Comparison of ENCODE assay signal across 24 mouse cellular contexts in genomic region chr1:194697439-194697838, GRCm38 (mm10).
DNase-seq lines count a peak whose midpoint lies in the region; ATAC-seq and TF ChIP-seq lines count a peak whose summit lies in the region.
"Had no signal": no experiment of that assay in that cellular context is flagged by ENCODE, and none has a peak within 500 bp of the region (broad histone marks: within the 10 kb centered on the region; RNA-seq: fewer than 3 reads in every experiment).

No protein-coding gene starts in this region.

- H3K9me3 ChIP-seq in heart, postnatal 0 days (replicated peaks; ENCODE audit: control insufficient read depth, low read length), result no peaks in the 10 kb centered on the region
- H3K9me3 ChIP-seq: embryonic facial prominence, embryonic 12.5 days; heart, embryonic 15.5 days; stomach, embryonic 15.5 days had no signal

- no peaks in the 10 kb centered on the region for H3K36me3 ChIP-seq in heart, postnatal 0 days (replicated peaks; ENCODE audit: control insufficient read depth, insufficient read depth, low read length)
- H3K36me3 ChIP-seq: embryonic facial prominence, embryonic 12.5 days; heart, embryonic 15.5 days; stomach, embryonic 15.5 days had no signal

- H3K9ac ChIP-seq in heart, postnatal 0 days (replicated peaks; ENCODE audit: low read depth, low read length), result no peak overlapping the region
- H3K9ac ChIP-seq: embryonic facial prominence, embryonic 12.5 days; heart, embryonic 15.5 days; liver, embryonic 14.5 days; stomach, embryonic 15.5 days had no signal

- 0 out of 2 replicates have a peak overlapping the region, but pooled peaks have one; percentile 16 for H3K27ac ChIP-seq in heart, postnatal 0 days (ENCODE audit: low read depth)
- peak overlapping the region; percentile 40; the same call in 1 of the 2 replicates for H3K27ac ChIP-seq in layer of hippocampus, adult 2 months
- 0 out of 2 replicates have a peak overlapping the region, but pooled peaks have one; percentile 26 for H3K27ac ChIP-seq in brown adipose tissue, adult 24 weeks (replicated peaks; ENCODE audit: low read depth, low read length)
- H3K27ac ChIP-seq: embryonic facial prominence, embryonic 12.5 days; heart, embryonic 15.5 days; liver, embryonic 14.5 days; stomach, embryonic 15.5 days had no signal

- peak; percentile 93 for DNase-seq in heart, adult 11 months
- DNase-seq in heart, postnatal 14 days, result no peak
- no peak for DNase-seq in heart, postnatal 0 days (ENCODE audit: low spot score)
- DNase-seq in heart, postnatal 36 days, result no peak
- no peak for DNase-seq in layer of hippocampus, adult 2 months (ENCODE audit: low spot score in 2 of 2)
- no peak for DNase-seq in layer of hippocampus, postnatal 14 days (ENCODE audit: low spot score in 2 of 2)
- DNase-seq: adrenal gland, postnatal 10 days; cerebellum, adult 11-12 months; cerebellum, adult 9-11 months; embryo, embryonic 11 days; kidney, adult 18-20 months; layer of hippocampus, adult 9-11 months; liver; lung, adult 2 months; midbrain, embryonic 14.5 days; right cerebral cortex, postnatal 25 days had no signal

- no peaks in the 10 kb centered on the region for H3K27me3 ChIP-seq in heart, postnatal 0 days (ENCODE audit: control insufficient read depth, insufficient read depth, low read length)
- H3K27me3 ChIP-seq: embryonic facial prominence, embryonic 12.5 days; heart, embryonic 15.5 days; Patski; stomach, embryonic 15.5 days had no signal

- no peak for TF ChIP-seq CTCF in heart, postnatal 0 days (IDR thresholded peaks at IDR 0.05; ENCODE audit: low read depth)
- TF ChIP-seq CTCF in layer of hippocampus, adult 2 months (conservative IDR thresholded peaks at IDR 0.05), result no peak

- H3K4me2 ChIP-seq in heart, postnatal 0 days (ENCODE audit: low read depth, low read length), result no peak overlapping the region
- H3K4me2 ChIP-seq: embryonic facial prominence, embryonic 12.5 days; heart, embryonic 15.5 days; stomach, embryonic 15.5 days had no signal

- no peak for ATAC-seq in heart, postnatal 0 days (ENCODE audit: insufficient read depth, low read depth)
- ATAC-seq: forebrain, embryonic 16.5 days; hindbrain, embryonic 16.5 days; Patski had no signal

- no peak for TF ChIP-seq EP300 in heart, postnatal 0 days (IDR thresholded peaks at IDR 0.05; ENCODE audit: low read depth)

- intact Hi-C loops in heart, postnatal 14 days (cut with DNase I), result loop anchor here (2.0 to 5.0 kb wide), 2 partner anchors 17 to 35 kb away; no protein-coding TSS in a partner anchor
- intact Hi-C loops in heart, postnatal 36 days (cut with DNase I), result no loop called here

- WGBS in heart, postnatal 0 days, result 38% methylated on average over 2 of the region's 2 CpGs

- peaks cover 53% of the 10 kb centered on the region for H3K4me1 ChIP-seq in heart, postnatal 0 days (ENCODE audit: control insufficient read depth, insufficient read depth)
- peaks cover 47% of the 10 kb centered on the region for H3K4me1 ChIP-seq in brown adipose tissue, adult 24 weeks (ENCODE audit: control insufficient read depth, insufficient read depth, insufficient read length, low read length)
- H3K4me1 ChIP-seq: stomach, embryonic 15.5 days had no signal

- no peak overlapping the region for H3K4me3 ChIP-seq in heart, postnatal 0 days (ENCODE audit: low read depth, low read length)
- H3K4me3 ChIP-seq in layer of hippocampus, adult 2 months, result no peak overlapping the region
- no peak overlapping the region for H3K4me3 ChIP-seq in brown adipose tissue, adult 24 weeks (ENCODE audit: insufficient read depth, low read depth, low read length)
- H3K4me3 ChIP-seq: embryonic facial prominence, embryonic 12.5 days; heart, embryonic 15.5 days; stomach, embryonic 15.5 days had no signal
